In the genomic region with DNA sequence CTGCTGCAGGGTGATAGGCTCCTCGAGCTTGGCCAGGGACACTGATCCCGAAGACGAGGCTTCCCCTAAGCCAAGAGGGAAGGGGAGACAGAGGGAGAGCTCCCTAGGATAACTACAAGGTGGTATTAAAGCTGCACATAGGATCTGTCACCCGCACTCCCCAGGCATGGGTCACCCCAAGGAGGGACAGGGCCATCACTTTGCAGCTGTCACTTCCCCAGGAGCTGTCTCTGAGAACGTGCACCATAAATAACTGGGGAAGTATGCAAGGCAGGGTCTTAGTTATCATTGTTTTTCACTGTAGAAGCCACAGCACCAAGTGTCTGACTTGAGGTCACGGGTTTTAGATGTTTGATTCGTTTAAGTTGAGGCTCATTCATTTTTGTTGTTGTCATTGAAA, we compare ENCODE assay signal across 19 mouse cellular contexts.
"Had no signal": no experiment of that assay in that cellular context is flagged by ENCODE, and none has a peak within 500 bp of the region (broad histone marks: within the 10 kb centered on the region; RNA-seq: fewer than 3 reads in every experiment).

No protein-coding gene starts in this region.

- H3K36me3 ChIP-seq: liver, embryonic 15.5 days; lung, embryonic 15.5 days; midbrain, embryonic 15.5 days; stomach, embryonic 15.5 days had no signal

- DNase-seq: kidney, postnatal 25 days; layer of hippocampus, adult 9-11 months; lung, adult 18-20 months; lung, postnatal 10 days; lung, postnatal 36 days; retina, postnatal 1 day; right cerebral cortex, postnatal 25 days; spleen, adult 18-20 months; thymus, postnatal 4 days had no signal

- ATAC-seq: midbrain, embryonic 15.5 days had no signal

- H3K9ac ChIP-seq: limb, embryonic 12.5 days; liver, embryonic 15.5 days; lung, embryonic 15.5 days; midbrain, embryonic 15.5 days; neural tube, embryonic 13.5 days; stomach, embryonic 15.5 days had no signal

- H3K4me1 ChIP-seq: lung, embryonic 15.5 days; neural tube, embryonic 13.5 days; stomach, embryonic 15.5 days had no signal

- H3K9me3 ChIP-seq: lung, embryonic 15.5 days; midbrain, embryonic 15.5 days; stomach, embryonic 15.5 days had no signal

- H3K4me3 ChIP-seq: layer of hippocampus, adult 2 months; limb, embryonic 12.5 days; liver, embryonic 15.5 days; lung, embryonic 15.5 days; megakaryocyte, embryonic 14.5 days; midbrain, embryonic 10.5 days; midbrain, embryonic 15.5 days; neural tube, embryonic 13.5 days; stomach, embryonic 15.5 days had no signal

- H3K4me2 ChIP-seq: limb, embryonic 12.5 days; liver, embryonic 15.5 days; lung, embryonic 15.5 days; midbrain, embryonic 15.5 days; neural tube, embryonic 13.5 days; stomach, embryonic 15.5 days had no signal

- H3K27ac ChIP-seq: kidney, postnatal 0 days; layer of hippocampus, adult 2 months; limb, embryonic 12.5 days; liver, embryonic 15.5 days; lung, embryonic 15.5 days; midbrain, embryonic 10.5 days; midbrain, embryonic 15.5 days; neural tube, embryonic 13.5 days; stomach, embryonic 15.5 days had no signal

- H3K27me3 ChIP-seq: limb, embryonic 12.5 days; liver, embryonic 15.5 days; lung, embryonic 15.5 days; megakaryocyte, embryonic 14.5 days; midbrain, embryonic 15.5 days; neural tube, embryonic 13.5 days; stomach, embryonic 15.5 days had no signal
